Comparison of ENCODE assay signal across 8 mouse cellular contexts in genomic region chr10:71346722-71347508, GRCm38 (mm10). TPM values are rescaled to one million over a fixed set of nuclear protein-coding genes. Genes with fewer than 3 reads are reported as not detected.
DNase-seq lines count a peak whose midpoint lies in the region; ATAC-seq and TF ChIP-seq lines count a peak whose summit lies in the region.

No protein-coding gene starts in this region.

- intact Hi-C loops in heart, postnatal 14 days (cut with DNase I) = no loop called here

- peak overlapping the region; percentile 76 for H3K4me2 ChIP-seq in forebrain, postnatal 0 days (ENCODE audit: low read depth)
- H3K4me2 ChIP-seq in liver, embryonic 13.5 days = peak overlapping the region; percentile 97
- peak overlapping the region; percentile 81 for H3K4me2 ChIP-seq in stomach, embryonic 14.5 days (replicated peaks; ENCODE audit: low read depth, low read length)

- no peaks in the 10 kb centered on the region for H3K9me3 ChIP-seq in heart, embryonic 10.5 days
- no peaks in the 10 kb centered on the region for H3K9me3 ChIP-seq in forebrain, postnatal 0 days (ENCODE audit: low read length)
- no peaks in the 10 kb centered on the region for H3K9me3 ChIP-seq in liver, embryonic 13.5 days (replicated peaks)
- H3K9me3 ChIP-seq in stomach, embryonic 14.5 days (ENCODE audit: control insufficient read depth, low read depth, low read length) = no peaks in the 10 kb centered on the region

- peak overlapping the region; percentile 92 for H3K27ac ChIP-seq in heart, embryonic 10.5 days
- H3K27ac ChIP-seq in forebrain, postnatal 0 days (ENCODE audit: low read depth, low read length) = peak overlapping the region; percentile 79
- peak overlapping the region; percentile 90 for H3K27ac ChIP-seq in liver, embryonic 13.5 days
- peak overlapping the region; percentile 61; the same call in 1 of the 2 replicates for H3K27ac ChIP-seq in stomach, embryonic 14.5 days (ENCODE audit: low read length)

- WGBS in heart, embryonic 10.5 days = 12% methylated on average over 13 of the region's 13 CpGs
- WGBS in forebrain, postnatal 0 days = 9% methylated on average over 13 of the region's 13 CpGs
- WGBS in liver, embryonic 13.5 days (ENCODE audit: insufficient replicate concordance) = 11% methylated on average over 13 of the region's 13 CpGs
- 11% methylated on average over 13 of the region's 13 CpGs for WGBS in stomach, embryonic 14.5 days

- no peaks in the 10 kb centered on the region for H3K27me3 ChIP-seq in heart, embryonic 10.5 days (ENCODE audit: insufficient read depth, poor library complexity, severe bottlenecking)
- H3K27me3 ChIP-seq in Patski = no peaks in the 10 kb centered on the region
- no peaks in the 10 kb centered on the region for H3K27me3 ChIP-seq in forebrain, postnatal 0 days (ENCODE audit: insufficient read depth, low read length)
- no peaks in the 10 kb centered on the region for H3K27me3 ChIP-seq in liver, embryonic 13.5 days
- no peaks in the 10 kb centered on the region for H3K27me3 ChIP-seq in stomach, embryonic 14.5 days (ENCODE audit: control insufficient read depth, insufficient read depth, low read length)

- H3K4me3 ChIP-seq in heart, embryonic 10.5 days = peak overlapping the region; percentile 95
- H3K4me3 ChIP-seq in forebrain, postnatal 0 days (ENCODE audit: low read depth, low read length) = peak overlapping the region; percentile 83
- H3K4me3 ChIP-seq in liver, embryonic 13.5 days (replicated peaks) = peak overlapping the region; percentile 94
- peak overlapping the region; percentile 82 for H3K4me3 ChIP-seq in stomach, embryonic 14.5 days (ENCODE audit: low read depth, low read length)

- DNase-seq in heart, embryonic 10.5 days (ENCODE audit: low spot score) = no peak
- DNase-seq in heart, postnatal 14 days = no peak
- DNase-seq in 3134 (ENCODE audit: extremely low read depth, insufficient read length, low spot score) (peak; percentile 36), Patski (ENCODE audit: low read depth, low spot score) (no peak)
- no peak for DNase-seq in forebrain, postnatal 0 days
- no peak for DNase-seq in liver, embryonic 13.5 days
- no peak for DNase-seq in left cerebral cortex, adult 11 months (ENCODE audit: low spot score)

- peaks cover 29% of the 10 kb centered on the region for H3K4me1 ChIP-seq in heart, embryonic 10.5 days
- H3K4me1 ChIP-seq in forebrain, postnatal 0 days (ENCODE audit: insufficient read depth) = peaks cover 20% of the 10 kb centered on the region
- peaks cover 61% of the 10 kb centered on the region for H3K4me1 ChIP-seq in liver, embryonic 13.5 days (replicated peaks)
- peaks cover 10% of the 10 kb centered on the region; the same call in 1 of the 2 replicates for H3K4me1 ChIP-seq in stomach, embryonic 14.5 days (ENCODE audit: control insufficient read depth, insufficient read depth, low read length)

- ATAC-seq in Patski = peak; percentile 20
- ATAC-seq in forebrain, postnatal 0 days = no peak
- no peak for ATAC-seq in liver, embryonic 13.5 days (ENCODE audit: low read depth)
- ATAC-seq in stomach, embryonic 14.5 days (ENCODE audit: insufficient number of reproducible peaks, insufficient read depth, low FRiP score, low read depth) = no peak; the same call in 1 of the 2 replicates

- in situ Hi-C loops in Patski (cut with MboI; ENCODE audit: low pct_unique_long_range_greater_than_20kb) = loop anchor here (10.0 kb wide), 1 partner anchor 48 kb away; no protein-coding TSS in a partner anchor

- CTCF ChIA-PET in Patski (lab: Charles Lee) = interaction anchor here (1.4 to 3.4 kb wide), 5 partner anchors 9 to 36 kb away, joined by 3 to 18 read pairs (median 6); no protein-coding TSS in a partner anchor

- H3K9ac ChIP-seq in forebrain, postnatal 0 days = peak overlapping the region; percentile 81
- H3K9ac ChIP-seq in liver, embryonic 13.5 days = peak overlapping the region; percentile 95
- peak overlapping the region; percentile 78; the same call in 1 of the 2 replicates for H3K9ac ChIP-seq in stomach, embryonic 14.5 days (replicated peaks; ENCODE audit: low read depth, low read length)

- POLR2A ChIA-PET in Patski (lab: Charles Lee) = no interaction called here

- no peak for TF ChIP-seq CTCF in Patski (IDR thresholded peaks at IDR 0.05)
- peak; percentile 37; the same call in 1 of the 2 replicates for TF ChIP-seq CTCF in forebrain, postnatal 0 days (IDR thresholded peaks at IDR 0.05; ENCODE audit: low read depth)

- H3K36me3 ChIP-seq in heart, embryonic 10.5 days = 0 out of 2 replicates have a peak, but pooled peaks cover 4% of the 10 kb centered on the region
- 0 out of 2 replicates have a peak, but pooled peaks cover 2% of the 10 kb centered on the region for H3K36me3 ChIP-seq in forebrain, postnatal 0 days (ENCODE audit: insufficient read depth)
- H3K36me3 ChIP-seq in liver, embryonic 13.5 days = peaks cover 9% of the 10 kb centered on the region
- no peaks in the 10 kb centered on the region for H3K36me3 ChIP-seq in stomach, embryonic 14.5 days (ENCODE audit: control insufficient read depth, insufficient read depth, low read length)

RNA-seq across cellular contexts. Expression of gene Ipmk, which starts 0.6 kb away (rescaled TPM):
- 10.6 and 11.7 TPM in 2 replicates for polyA plus RNA-seq in heart, embryonic 10.5 days (2016; fragmentation: Nextera tagmentation; extraction: Ambion mirVana)
- total RNA-seq in heart, postnatal 14 days (2021) = 10 to 100 TPM; 14.4 to 14.6 TPM
- polyA plus RNA-seq in Patski (2021) = 73.9 TPM
- total RNA-seq in forebrain, postnatal 0 days (2014; rRNA removed) = 19.3 and 26.1 TPM in 2 replicates
- polyA plus RNA-seq in forebrain, postnatal 0 days (2015; fragmentation: Nextera tagmentation; extraction: Ambion mirVana) = 10.9 and 12.5 TPM in 2 replicates
- 8.3 and 11.2 TPM in 2 replicates for polyA plus RNA-seq in liver, embryonic 13.5 days (2015; fragmentation: Nextera tagmentation; extraction: Ambion mirVana)
- 11.2 and 12.1 TPM in 2 replicates for polyA plus RNA-seq in stomach, embryonic 14.5 days (2014; fragmentation: Nextera tagmentation; extraction: Ambion mirVana)

RNA-seq across cellular contexts. Expression of gene Cisd1, which starts 2.2 kb away (rescaled TPM):
- polyA plus RNA-seq in heart, embryonic 10.5 days (2016; fragmentation: Nextera tagmentation; extraction: Ambion mirVana) = 127 and 162 TPM in 2 replicates
- 100 to 1,000 TPM; 271 to 276 TPM for total RNA-seq in heart, postnatal 14 days (2021)
- 137 TPM for polyA plus RNA-seq in Patski (2021)
- total RNA-seq in forebrain, postnatal 0 days (2014; rRNA removed) = 128 and 160 TPM in 2 replicates
- 346 and 354 TPM in 2 replicates for polyA plus RNA-seq in forebrain, postnatal 0 days (2015; fragmentation: Nextera tagmentation; extraction: Ambion mirVana)
- polyA plus RNA-seq in liver, embryonic 13.5 days (2015; fragmentation: Nextera tagmentation; extraction: Ambion mirVana) = 101 and 103 TPM in 2 replicates
- 90.4 and 94.1 TPM in 2 replicates for polyA plus RNA-seq in stomach, embryonic 14.5 days (2014; fragmentation: Nextera tagmentation; extraction: Ambion mirVana)
